Mouse (Mus musculus) liver, embryonic 14.5 days (tissue): ENCODE results near the gene Slc9a5. TPM values are rescaled to one million over a fixed set of nuclear protein-coding genes. Genes with fewer than 3 reads are reported as not detected.

Experiments used
- ATAC-seq: fragments of 200-750 bp; cut with Nextera tagmentation; 2 replicates; pipeline ENCODE4 v1.8.0; 2017; ENCODE audit warnings: moderate number of reproducible peaks, mild to moderate bottlenecking, moderate library complexity; ENCODE audit not compliant: insufficient read depth
- DNase-seq, 3 experiments: peaks; one replicate each; pipeline ENCODE4 v3.0.0-alpha.2; 2012 to 2013; ENCODE audit warnings: low read depth in 3 of 3, low spot score in 3 of 3
- H3K27ac ChIP-seq: fragments of 300-500 bp; sonication (generic); 2 replicates; pipeline ENCODE4 v1.5.1; 2014; ENCODE audit warnings: moderate library complexity, mild to moderate bottlenecking, control low read depth, inconsistent platforms
- H3K27me3 ChIP-seq: fragments of 300-500 bp; sonication (generic); 2 replicates; pipeline ENCODE4 v1.6.1; 2014; ENCODE audit warnings: mild to moderate bottlenecking, low read length, moderate library complexity; ENCODE audit not compliant: control insufficient read depth, insufficient read depth
- H3K36me3 ChIP-seq: fragments of 300-500 bp; sonication (generic); replicated peaks from 2 replicates; pipeline ENCODE4 v1.6.1; 2014; ENCODE audit warnings: low read depth; ENCODE audit not compliant: control insufficient read depth, insufficient read depth
- H3K4me1 ChIP-seq, 2 experiments: fragments of 200-500 bp in 1 of 2; fragments of 300-500 bp in 1 of 2; sonication (generic) in 1 of 2; replicated peaks; 2 replicates each; pipeline ENCODE4 v1.6.1; 2012 to 2014; ENCODE audit warnings: antibody characterized with exemption in 1 of 2, inconsistent platforms in 1 of 2, low read length in 1 of 2; ENCODE audit not compliant: control insufficient read depth in 2 of 2, insufficient read depth in 2 of 2
- H3K4me2 ChIP-seq: fragments of 300-500 bp; sonication (generic); 2 replicates; pipeline ENCODE4 v1.6.1; 2014; ENCODE audit warnings: low read depth, mild to moderate bottlenecking, control low read depth, moderate library complexity
- H3K4me3 ChIP-seq, 2 experiments: fragments of 200-500 bp in 1 of 2; fragments of 300-500 bp in 1 of 2; sonication (generic) in 1 of 2; 2 replicates each; pipeline ENCODE4 v1.5.1; 2012 to 2014; ENCODE audit warnings: low read depth in 2 of 2, low read length in 2 of 2, mild to moderate bottlenecking in 2 of 2, control low read depth in 1 of 2, inconsistent platforms in 1 of 2, moderate library complexity in 1 of 2; ENCODE audit not compliant: insufficient read depth in 1 of 2
- H3K9ac ChIP-seq: fragments of 300-500 bp; sonication (generic); replicated peaks from 2 replicates; pipeline ENCODE4 v1.6.1; 2014; ENCODE audit warnings: mild to moderate bottlenecking, control low read depth, moderate library complexity
- H3K9me3 ChIP-seq: fragments of 300-500 bp; sonication (generic); 2 replicates; pipeline ENCODE4 v1.6.1; 2016; ENCODE audit warnings: low read length, mixed read lengths; ENCODE audit not compliant: control insufficient read depth
- CTCF ChIP-seq: IDR thresholded peaks from 2 replicates; pipeline ENCODE4 v1.5.1; 2016; ENCODE audit warnings: antibody characterized with exemption, low read depth, control low read depth
- EP300 ChIP-seq: IDR thresholded peaks from 2 replicates; pipeline ENCODE4 v1.6.1; 2016; ENCODE audit warnings: antibody characterized with exemption, low read depth
- WGBS: fragments of 180-500 bp; shearing (Covaris S2); extraction: QIAGEN DNeasy Blood & Tissue Kit; methylation state at CpG from one replicate; pipeline ENCODE4 v1.1.7; 2014; ENCODE audit not compliant: insufficient replicate concordance; 5-methylcytosine and 5-hydroxymethylcytosine counted together
- polyA plus RNA-seq, 2 experiments: library from polyadenylated mRNA; depleted of rRNA in 1 of 2; stranded (reverse) in 1 of 2; unstranded in 1 of 2; fragments of >200 nt; fragmentation: Nextera tagmentation in 1 of 2; extraction: Ambion mirVana in 1 of 2; gene quantifications; 2 replicates each; pipeline versions ENCODE4 v1.2.1 to v1.2.3; 2012 to 2014

The Slc9a5 gene
- polyA plus RNA-seq, 2 experiments, result 0.08 to 0.87 TPM

DNA sequence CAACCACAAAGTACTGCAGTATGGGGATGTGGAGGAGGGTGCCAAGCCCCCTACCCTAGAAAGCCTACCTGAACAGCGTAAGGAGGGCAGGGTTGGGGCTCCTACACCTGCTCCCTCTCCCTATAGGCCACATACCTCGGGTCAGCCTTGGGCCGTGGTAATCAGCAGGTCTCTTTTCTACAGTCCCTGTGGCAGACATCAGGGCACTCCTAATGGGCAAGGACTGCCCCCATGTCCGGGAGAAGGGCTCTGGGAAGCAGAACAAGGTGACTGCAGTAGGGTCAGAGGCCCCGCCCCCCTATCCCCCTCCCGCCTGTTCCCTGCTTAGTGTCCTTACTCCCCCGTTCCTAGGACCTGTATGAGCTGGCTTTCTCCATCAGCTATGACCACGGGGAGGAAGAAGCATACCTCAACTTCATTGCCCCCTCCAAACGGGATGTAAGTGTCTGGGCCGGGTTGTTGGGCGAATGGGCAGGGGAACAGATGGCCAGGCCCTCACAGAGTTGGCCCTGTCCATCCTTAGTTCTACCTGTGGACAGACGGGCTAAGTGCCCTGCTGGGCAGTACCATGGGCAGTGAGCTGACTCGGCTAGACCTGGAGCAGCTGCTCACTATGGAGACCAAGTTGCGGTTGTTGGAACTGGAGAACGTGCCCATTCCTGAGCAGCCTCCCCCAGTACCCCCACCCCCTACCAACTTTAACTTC, 39.3 kb upstream of the Slc9a5 start:
- Histone ChIP-seq H3K4me1 (peaks cover 30 to 40% of the 10 kb centered on the region in 2 experiments), H3K36me3 (peaks cover 71% of the 10 kb centered on the region)

DNA sequence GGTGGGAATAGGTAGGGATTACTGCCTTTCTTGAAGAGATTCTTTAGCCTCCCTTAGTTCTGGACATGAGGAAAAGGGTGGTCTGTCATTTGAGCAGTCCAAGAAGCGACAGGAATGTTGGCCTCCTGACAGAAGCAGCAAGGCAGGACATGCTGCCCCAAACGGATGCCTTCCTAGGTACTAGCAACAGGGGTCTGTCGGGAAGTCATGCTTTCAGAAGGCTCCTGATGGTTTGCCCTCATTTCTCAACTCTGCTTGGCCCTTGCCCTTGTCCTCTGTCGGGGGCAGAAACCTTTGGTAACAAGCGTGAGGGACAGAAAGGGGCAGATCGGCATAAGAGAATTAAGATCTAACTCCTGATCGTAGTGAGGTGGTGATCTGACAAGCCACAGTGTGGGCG, 38.5 kb upstream of the Slc9a5 start:
- Histone ChIP-seq H3K4me1 (peaks cover 30 to 35% of the 10 kb centered on the region in 2 experiments), H3K27me3 (no peaks in the 10 kb centered on the region), H3K36me3 (peaks cover 71% of the 10 kb centered on the region), H3K9ac (no peak overlapping the region), H3K27ac (no peak overlapping the region), H3K9me3 (no peaks in the 10 kb centered on the region), H3K4me2 (no peak overlapping the region), H3K4me3 (no peak overlapping the region)
- WGBS, result 88% methylated on average over 8 of the region's 8 CpGs
- no peak for ATAC-seq
- DNase-seq, result no peak
- TF ChIP-seq CTCF, result no peak
- no peak for TF ChIP-seq EP300

More for the DNA sequence above, 39.3 kb upstream of the Slc9a5 start:
- H3K27me3 ChIP-seq, result no peaks in the 10 kb centered on the region
- DNase-seq (no peak), ATAC-seq (no peak)
- no peak overlapping the region for H3K9ac ChIP-seq
- H3K4me2 ChIP-seq, result no peak overlapping the region
- H3K9me3 ChIP-seq, result no peaks in the 10 kb centered on the region
- H3K27ac ChIP-seq, result no peak overlapping the region
- WGBS, result 86% methylated on average over 15 of the region's 15 CpGs
- H3K4me3 ChIP-seq, result no peak overlapping the region
- no peak for TF ChIP-seq EP300

DNA sequence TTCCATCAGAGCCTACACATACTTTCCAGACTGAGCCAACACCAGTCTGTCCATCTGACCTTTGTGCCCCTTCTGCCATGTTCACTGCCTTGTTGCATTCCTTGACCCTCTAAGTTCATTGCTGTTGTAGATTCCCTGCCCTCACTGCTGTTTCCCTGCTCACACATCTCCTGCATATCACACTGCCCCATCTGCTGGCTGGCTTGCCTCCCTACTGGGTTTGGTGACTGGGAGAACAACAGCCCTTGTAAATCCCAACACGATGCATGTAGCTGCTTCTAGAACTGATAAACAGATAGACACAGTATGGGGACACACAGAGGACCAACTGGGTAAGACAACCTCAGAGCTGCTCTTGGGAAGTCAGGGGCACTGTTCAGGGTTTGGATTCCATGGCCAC, 36.9 kb upstream of the Slc9a5 start:
- peak; percentile 62; the same call in 1 of the 2 replicates for TF ChIP-seq EP300
- TF ChIP-seq CTCF, result peak; percentile 62
- no peaks in the 10 kb centered on the region for H3K9me3 ChIP-seq
- no peak overlapping the region for H3K9ac ChIP-seq
- H3K4me2 ChIP-seq, result no peak overlapping the region
- DNase-seq, result peak in 1 of 3 experiments; percentile 61
- WGBS, result 15% methylated on average over 1 of the region's 1 CpGs
- peak overlapping the region; percentile 36; the same call in 1 of the 2 replicates for H3K27ac ChIP-seq
- H3K4me1 ChIP-seq, result peaks cover 26 to 28% of the 10 kb centered on the region in 2 experiments
- peak; percentile 56 for ATAC-seq
- H3K4me3 ChIP-seq, result no peak overlapping the region
- peaks cover 77% of the 10 kb centered on the region for H3K36me3 ChIP-seq
- H3K27me3 ChIP-seq, result no peaks in the 10 kb centered on the region

DNA sequence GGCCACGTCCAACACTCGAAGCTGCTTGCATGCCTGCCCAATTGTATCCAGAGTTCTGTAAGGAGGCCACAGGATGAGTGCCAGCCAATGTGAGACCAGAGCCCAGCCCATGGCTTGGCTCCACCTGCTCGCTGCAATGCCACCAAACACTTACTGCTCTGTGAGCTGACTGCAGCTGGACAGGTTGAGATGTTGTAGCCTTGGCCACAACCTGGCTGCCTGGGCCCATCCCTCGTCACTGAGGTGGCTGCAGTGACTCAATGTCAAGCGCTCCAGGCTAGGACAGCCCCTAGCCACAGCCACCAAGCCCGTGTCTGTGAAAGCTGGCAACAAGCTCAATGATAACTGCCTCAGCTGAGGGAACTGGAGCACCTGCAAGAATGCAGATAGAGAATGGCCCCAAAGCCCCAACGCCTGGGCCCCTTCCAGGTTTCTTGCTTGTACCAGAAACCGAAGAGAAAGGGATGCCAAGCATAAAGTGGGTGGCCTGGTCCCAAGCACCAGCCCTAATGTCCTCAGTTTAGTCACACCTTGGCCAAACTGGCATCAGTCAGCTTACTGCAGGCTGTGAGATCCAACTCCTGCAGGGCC, 35.7 kb upstream of the Slc9a5 start:
- ATAC-seq (peak; percentile 59), DNase-seq (no peak)
- TF ChIP-seq EP300, result peak; percentile 78
- TF ChIP-seq CTCF, result no peak
- no peak overlapping the region for H3K4me3 ChIP-seq
- no peaks in the 10 kb centered on the region for H3K27me3 ChIP-seq
- H3K9ac ChIP-seq, result peak overlapping the region; percentile 32
- WGBS, result 42% methylated on average over 8 of the region's 8 CpGs
- no peaks in the 10 kb centered on the region for H3K9me3 ChIP-seq
- peak overlapping the region; percentile 51 for H3K27ac ChIP-seq
- peak overlapping the region; percentile 51 for H3K4me2 ChIP-seq
- H3K4me1 ChIP-seq, result peaks cover 26 to 28% of the 10 kb centered on the region in 2 experiments
- peaks cover 76% of the 10 kb centered on the region for H3K36me3 ChIP-seq

DNA sequence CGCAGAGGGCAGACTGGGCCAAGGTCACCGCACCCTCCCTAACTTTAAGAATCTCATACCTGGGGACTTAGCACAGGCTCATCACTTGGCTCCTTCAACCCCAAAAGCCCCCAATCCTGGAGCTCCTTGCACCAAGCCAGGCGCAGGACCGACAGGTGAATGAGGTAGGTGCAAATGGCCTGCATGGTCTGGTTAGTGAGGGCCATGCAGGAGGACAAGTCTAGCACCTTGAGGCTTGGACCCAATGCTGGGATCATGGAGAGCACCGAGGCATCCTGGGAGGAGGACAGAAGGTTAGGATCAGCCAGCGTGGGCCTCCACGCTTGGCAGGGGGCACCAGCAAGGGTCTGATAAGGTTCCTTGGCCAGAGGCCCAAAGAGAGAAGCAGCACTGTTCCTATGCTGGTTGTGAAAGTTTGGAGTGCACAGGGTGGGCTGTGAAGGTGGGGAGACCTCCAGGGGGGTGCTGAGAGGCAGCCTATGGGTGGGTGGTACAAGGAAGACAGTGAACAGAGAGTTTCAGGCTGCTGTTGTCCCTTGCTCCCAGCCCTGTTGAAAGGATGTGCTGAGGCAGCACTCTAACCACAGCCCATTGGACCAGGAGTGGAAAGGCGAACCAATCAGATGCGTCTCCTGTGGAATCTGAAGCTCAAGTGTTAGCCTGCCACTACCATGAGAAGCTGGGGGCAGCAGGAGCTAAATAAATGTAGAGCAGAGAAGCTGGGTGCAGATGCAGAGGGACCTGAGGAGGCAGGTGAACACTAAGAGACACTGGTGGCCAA, 34.8 kb upstream of the Slc9a5 start:
- peak; percentile 40 for ATAC-seq
- TF ChIP-seq EP300 (no peak), CTCF (0 out of 2 replicates have a peak, but pooled peaks have one; percentile 2)
- 73% methylated on average over 9 of the region's 9 CpGs for WGBS
- Histone ChIP-seq H3K27me3 (no peaks in the 10 kb centered on the region), H3K9ac (peak overlapping the region; percentile 25; the same call in 1 of the 2 replicates), H3K9me3 (no peaks in the 10 kb centered on the region), H3K4me1 (peaks cover 26 to 28% of the 10 kb centered on the region in 2 experiments), H3K4me2 (peak overlapping the region; percentile 51), H3K4me3 (no peak overlapping the region), H3K36me3 (peaks cover 78% of the 10 kb centered on the region), H3K27ac (peak overlapping the region; percentile 8; the same call in 1 of the 2 replicates)
- DNase-seq, result no peak
